13 mouse cellular contexts compared by ENCODE assay signal in genomic region chr13:102583984-102584645, GRCm38 (mm10).
DNase-seq lines count a peak whose midpoint lies in the region; ATAC-seq and TF ChIP-seq lines count a peak whose summit lies in the region.
"Had no signal": no experiment of that assay in that cellular context is flagged by ENCODE, and none has a peak within 500 bp of the region (broad histone marks: within the 10 kb centered on the region; RNA-seq: fewer than 3 reads in every experiment).

No protein-coding gene starts in this region.

- ATAC-seq in lung, embryonic 14.5 days (ENCODE audit: insufficient read depth), result peak; percentile 88
- ATAC-seq in intestine, embryonic 16.5 days, result no peak
- ATAC-seq: midbrain, embryonic 13.5 days had no signal

- no peak overlapping the region for H3K4me2 ChIP-seq in lung, embryonic 14.5 days
- H3K4me2 ChIP-seq in intestine, embryonic 16.5 days (ENCODE audit: low read depth, low read length), result no peak overlapping the region
- H3K4me2 ChIP-seq: liver, embryonic 13.5 days; midbrain, embryonic 13.5 days had no signal

- peak; percentile 32 to 51 for DNase-seq in cerebellum, postnatal 14 days
- no peak for DNase-seq in cerebellum, adult 11-12 months
- DNase-seq in lung, embryonic 14.5 days, result peak; percentile 84
- no peak for DNase-seq in lung, adult 18-20 months
- peak; percentile 59 for DNase-seq in adipocyte (ENCODE audit: low spot score)
- DNase-seq in lung, postnatal 36 days, result peak; percentile 23
- DNase-seq in right cerebral cortex, postnatal 36 days (ENCODE audit: low spot score in 2 of 2), result no peak
- DNase-seq: embryo, embryonic 11 days; liver, embryonic 13.5 days; thymus, postnatal 14 days had no signal

- H3K9me3 ChIP-seq in lung, embryonic 14.5 days (ENCODE audit: low read depth, low read length), result no peaks in the 10 kb centered on the region
- H3K9me3 ChIP-seq in intestine, embryonic 16.5 days (ENCODE audit: control insufficient read depth, low read length), result no peaks in the 10 kb centered on the region
- H3K9me3 ChIP-seq: liver, embryonic 13.5 days; midbrain, embryonic 13.5 days had no signal

- no peak overlapping the region for H3K27ac ChIP-seq in lung, embryonic 14.5 days (ENCODE audit: low read depth)
- no peak overlapping the region for H3K27ac ChIP-seq in intestine, embryonic 16.5 days (ENCODE audit: low read length)
- H3K27ac ChIP-seq: liver, embryonic 13.5 days; midbrain, embryonic 13.5 days had no signal

- no peak overlapping the region for H3K9ac ChIP-seq in lung, embryonic 14.5 days
- H3K9ac ChIP-seq in intestine, embryonic 16.5 days (ENCODE audit: low read depth, low read length), result no peak overlapping the region
- H3K9ac ChIP-seq: liver, embryonic 13.5 days; midbrain, embryonic 13.5 days had no signal

- TF ChIP-seq CTCF in lung, embryonic 14.5 days (IDR thresholded peaks at IDR 0.05; ENCODE audit: low read depth), result no peak

- WGBS in lung, embryonic 14.5 days, result 32% methylated on average over 12 of the region's 12 CpGs
- 58% methylated on average over 12 of the region's 12 CpGs for WGBS in intestine, embryonic 16.5 days

- 0 out of 2 replicates have a peak, but pooled peaks cover 3% of the 10 kb centered on the region for H3K4me1 ChIP-seq in lung, embryonic 14.5 days (ENCODE audit: insufficient read depth)
- peaks cover 10% of the 10 kb centered on the region; the same call in 1 of the 2 replicates for H3K4me1 ChIP-seq in intestine, embryonic 16.5 days (ENCODE audit: control insufficient read depth, insufficient read depth, low read length)
- H3K4me1 ChIP-seq: liver, embryonic 13.5 days; midbrain, embryonic 13.5 days had no signal

- no peaks in the 10 kb centered on the region for H3K36me3 ChIP-seq in lung, embryonic 14.5 days (ENCODE audit: insufficient read depth)
- H3K36me3 ChIP-seq in intestine, embryonic 16.5 days (ENCODE audit: control insufficient read depth, insufficient read depth, low read length), result no peaks in the 10 kb centered on the region
- H3K36me3 ChIP-seq: liver, embryonic 13.5 days; midbrain, embryonic 13.5 days had no signal

- no peak overlapping the region for H3K4me3 ChIP-seq in lung, embryonic 14.5 days (ENCODE audit: low read depth, low read length)
- no peak overlapping the region for H3K4me3 ChIP-seq in intestine, embryonic 16.5 days (ENCODE audit: low read length)
- H3K4me3 ChIP-seq: liver, embryonic 13.5 days; midbrain, embryonic 13.5 days had no signal

- H3K27me3 ChIP-seq in lung, embryonic 14.5 days (ENCODE audit: insufficient read depth, low read length), result no peaks in the 10 kb centered on the region
- no peaks in the 10 kb centered on the region for H3K27me3 ChIP-seq in intestine, embryonic 16.5 days (replicated peaks; ENCODE audit: control insufficient read depth, insufficient read depth, low read length)
- H3K27me3 ChIP-seq: CH12.LX; liver, embryonic 13.5 days had no signal

Comparison
In these comparisons a context has a peak if more than half of its experiments do, and no peak if none do; other contexts are left out.
1. DNase-seq: peak in cerebellum, postnatal 14 days (2 of 2), lung, embryonic 14.5 days (single experiment), adipocyte (single experiment) and lung, postnatal 36 days (single experiment); none in cerebellum, adult 11-12 months (single experiment), lung, adult 18-20 months (0 of 2) and right cerebral cortex, postnatal 36 days (0 of 2).